Mouse (Mus musculus): ENCODE measurements around the gene Dennd2c. TPM values are rescaled to one million over a fixed set of nuclear protein-coding genes. Genes with fewer than 3 reads are reported as not detected.

Dennd2c gene
- total RNA-seq, 1 experiment from 2014 or later = 2.0 TPM

- no peak for DNase-seq
These were observed 9.8 kb downstream of the Dennd2c start for GRCm38 (mm10) chr3:103112216-103112615.

- DNase-seq = no peak
These were observed 21.2 kb downstream of the Dennd2c start for GRCm38 (mm10) chr3:103123636-103124035.

- no peak for DNase-seq
These were observed 23.7 kb downstream of the Dennd2c start for GRCm38 (mm10) chr3:103126138-103126537.

- no peak for DNase-seq
These were observed 24.8 kb downstream of the Dennd2c start for GRCm38 (mm10) chr3:103127177-103127576.

GRCm38 (mm10) chr3:103127721-103128120, 25.3 kb downstream of the Dennd2c start:
- no peak for DNase-seq

- DNase-seq = no peak
These were observed 25.8 kb downstream of the Dennd2c start for GRCm38 (mm10) chr3:103128251-103128650.

GRCm38 (mm10) chr3:103129367-103130159, 27.2 kb downstream of the Dennd2c start:
- DNase-seq = no peak

- DNase-seq = peak; percentile 15
These were observed 27.9 kb downstream of the Dennd2c start for GRCm38 (mm10) chr3:103130236-103130751.

GRCm38 (mm10) chr3:103133098-103133497, 30.7 kb downstream of the Dennd2c start:
- no peak for DNase-seq

GRCm38 (mm10) chr3:103136414-103137077, 34.1 kb downstream of the Dennd2c start:
- no peak for DNase-seq

GRCm38 (mm10) chr3:103139047-103139446, 36.6 kb downstream of the Dennd2c start:
- peak; percentile 22 for DNase-seq

- DNase-seq = peak; percentile 12
These were observed 37.9 kb downstream of the Dennd2c start for GRCm38 (mm10) chr3:103140095-103140838.

GRCm38 (mm10) chr3:103141287-103141686, 38.9 kb downstream of the Dennd2c start:
- DNase-seq = peak; percentile 24

- no peak for DNase-seq
These were observed 40.0 kb downstream of the Dennd2c start for GRCm38 (mm10) chr3:103142366-103142765.

GRCm38 (mm10) chr3:103145336-103145735, 42.9 kb downstream of the Dennd2c start:
- no peak for DNase-seq

- DNase-seq = no peak
These were observed 43.4 kb downstream of the Dennd2c start for GRCm38 (mm10) chr3:103145791-103146190.

- no peak for DNase-seq
These were observed 44.1 kb downstream of the Dennd2c start for GRCm38 (mm10) chr3:103146330-103147166.

- DNase-seq = no peak
These were observed 45.4 kb downstream of the Dennd2c start for GRCm38 (mm10) chr3:103147775-103148174.

- no peak for DNase-seq
These were observed 46.5 kb downstream of the Dennd2c start for GRCm38 (mm10) chr3:103148941-103149340.

- no peak for DNase-seq
These were observed 51.4 kb downstream of the Dennd2c start for GRCm38 (mm10) chr3:103153761-103154160.

- no peak for DNase-seq
These were observed 57.0 kb downstream of the Dennd2c start for GRCm38 (mm10) chr3:103159232-103159900.

All from adrenal gland, postnatal 14 days (tissue).